Mouse (Mus musculus) adipocyte (in vitro differentiated cells): Measurements from ENCODE around the gene Kcne4.
"Not testable (repeated sequence)": the region's sequence is repeated elsewhere in the genome, so short reads cannot be mapped to it uniquely, and the experiment has no call there.

Experiments
- DNase-seq: peaks from one replicate; pipeline ENCODE4 v3.0.0-alpha.2; 2016; ENCODE audit warnings: low spot score

Kcne4 gene

GRCm38 (mm10) chr1:78816639-78817038 is at the start of gene Kcne4:
Gene Kcne4, plus strand, starts transcription at chr1:78816758.
- DNase-seq: no peak

- no peak for DNase-seq
These were observed 34.7 kb upstream of the Kcne4 start for GRCm38 (mm10) chr1:78781899-78782298.

DNA sequence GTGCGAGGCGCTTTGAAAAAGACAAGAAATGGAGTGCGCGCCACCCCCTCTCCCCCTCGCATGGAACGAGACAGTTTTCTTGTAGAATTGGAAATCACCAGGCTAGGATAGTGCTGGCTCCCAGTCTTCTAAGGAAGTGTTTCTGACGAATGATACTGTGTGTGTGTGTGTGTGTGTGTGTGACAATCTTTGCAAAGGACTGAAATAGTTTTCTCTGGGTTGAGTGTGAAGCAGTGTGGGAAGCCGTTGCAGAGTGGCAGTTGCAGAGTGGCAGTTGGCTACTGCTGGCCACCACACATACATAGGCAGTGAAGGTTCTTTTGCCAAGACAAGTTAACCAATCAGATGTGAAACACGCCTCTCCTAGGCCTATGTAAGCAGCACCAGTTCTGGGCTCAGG is 31.6 kb upstream of the Kcne4 start:
- DNase-seq: not testable (repeated sequence)

DNA sequence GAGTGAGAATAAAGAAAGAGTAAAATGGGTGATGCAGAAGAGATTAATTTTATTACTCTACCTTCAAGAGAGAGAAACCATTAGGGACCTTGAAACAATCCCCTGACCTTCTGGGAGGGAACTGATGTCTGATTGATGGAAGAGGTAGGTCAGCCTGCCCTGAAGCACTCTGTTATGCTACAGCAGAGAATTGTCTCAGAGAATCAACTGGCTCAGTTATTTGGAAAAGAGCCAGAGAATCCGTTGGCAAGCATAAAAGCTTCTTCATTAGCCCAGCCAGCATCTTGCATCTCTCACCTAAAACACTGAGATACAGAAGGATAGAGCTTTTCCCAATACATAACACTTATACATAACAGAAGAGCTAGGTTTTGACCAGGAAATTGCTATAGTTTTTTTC is 26.8 kb upstream of the Kcne4 start:
- no peak for DNase-seq

DNA sequence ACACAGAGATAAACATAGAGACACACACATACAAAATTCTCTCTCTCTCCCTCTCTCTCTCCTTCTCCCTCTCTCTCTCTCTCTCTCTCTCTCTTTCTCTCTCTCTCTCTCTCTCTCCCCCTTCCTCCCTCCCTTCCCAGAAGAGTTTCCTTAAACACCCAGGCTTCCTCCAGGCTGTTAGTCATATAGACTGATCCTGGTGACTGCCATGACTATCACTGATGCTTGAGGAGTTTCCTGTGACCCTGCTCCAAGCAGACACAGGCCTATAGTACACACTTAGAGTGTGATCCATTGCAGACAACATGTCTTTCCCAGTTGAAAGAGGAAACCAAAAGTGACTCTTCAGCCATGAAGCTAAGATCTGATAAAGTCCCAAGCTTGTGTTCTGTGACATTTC is 9.1 kb upstream of the Kcne4 start:
- no peak for DNase-seq

DNA sequence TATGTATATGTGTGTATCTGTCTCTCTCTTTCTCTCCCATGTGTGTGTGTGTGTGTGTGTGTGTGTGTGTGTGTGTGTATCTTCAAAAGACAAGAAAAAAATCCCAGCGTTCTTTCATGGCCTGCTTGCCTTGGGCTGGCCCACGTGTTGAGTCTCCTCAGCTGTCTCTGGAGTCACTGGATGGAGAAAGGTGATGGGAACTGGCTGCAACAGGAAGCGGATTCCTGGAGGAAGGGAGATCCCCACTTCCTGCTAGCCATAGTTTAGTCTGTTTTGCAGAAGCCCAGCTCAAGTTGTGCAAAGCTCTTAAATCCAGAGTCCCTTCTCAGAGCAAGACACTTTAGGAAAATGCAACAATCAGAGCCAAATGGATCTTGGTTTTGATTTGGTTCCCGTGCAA is 6.7 kb upstream of the Kcne4 start:
- no peak for DNase-seq

DNA sequence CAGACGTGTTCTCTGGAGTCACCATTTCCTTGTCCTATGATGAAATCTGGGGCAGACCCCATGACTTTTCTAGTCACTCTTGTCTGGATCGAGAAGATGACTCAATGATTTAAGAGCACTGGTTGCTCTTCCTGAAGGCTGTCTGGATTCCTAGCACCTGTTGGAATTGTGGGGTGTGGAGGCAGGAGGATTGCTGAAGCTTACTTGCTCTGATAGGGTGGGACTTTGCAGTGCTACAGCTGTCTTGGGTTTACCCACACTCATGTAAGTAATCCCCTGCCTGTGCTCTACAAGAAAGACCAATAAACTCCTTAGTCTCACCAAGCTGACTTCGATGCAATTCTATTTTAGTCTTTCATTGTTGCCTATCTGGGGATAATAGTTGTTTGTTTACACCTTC is 5.7 kb upstream of the Kcne4 start:
- DNase-seq: no peak

GRCm38 (mm10) chr1:78811975-78812490 is 4.5 kb upstream of the Kcne4 start:
- DNase-seq: peak; percentile 14

DNA sequence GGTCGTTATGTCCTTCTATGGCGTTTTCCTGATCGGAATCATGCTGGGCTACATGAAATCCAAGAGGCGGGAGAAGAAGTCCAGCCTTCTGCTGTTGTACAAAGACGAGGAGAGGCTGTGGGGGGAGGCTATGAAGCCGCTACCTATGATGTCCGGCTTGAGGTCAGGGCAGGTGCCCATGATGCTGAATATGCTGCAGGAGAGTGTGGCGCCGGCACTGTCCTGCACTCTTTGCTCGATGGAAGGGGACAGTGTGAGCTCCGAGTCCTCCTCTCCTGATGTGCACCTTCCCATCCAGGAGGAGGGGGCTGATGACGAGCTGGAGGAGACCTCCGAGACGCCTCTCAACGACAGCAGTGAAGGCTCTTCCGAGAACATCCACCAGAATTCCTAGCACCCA is 1.2 kb downstream of the Kcne4 start:
- no peak for DNase-seq

GRCm38 (mm10) chr1:78818630-78819526 is 2.3 kb downstream of the Kcne4 start:
- no peak for DNase-seq

GRCm38 (mm10) chr1:78819592-78819991 is 3.0 kb downstream of the Kcne4 start:
- peak; percentile 44 for DNase-seq

- no peak for DNase-seq
These were observed 3.6 kb downstream of the Kcne4 start for GRCm38 (mm10) chr1:78820176-78820575.

- no peak for DNase-seq
These were observed 4.6 kb downstream of the Kcne4 start for GRCm38 (mm10) chr1:78821111-78821510.

DNA sequence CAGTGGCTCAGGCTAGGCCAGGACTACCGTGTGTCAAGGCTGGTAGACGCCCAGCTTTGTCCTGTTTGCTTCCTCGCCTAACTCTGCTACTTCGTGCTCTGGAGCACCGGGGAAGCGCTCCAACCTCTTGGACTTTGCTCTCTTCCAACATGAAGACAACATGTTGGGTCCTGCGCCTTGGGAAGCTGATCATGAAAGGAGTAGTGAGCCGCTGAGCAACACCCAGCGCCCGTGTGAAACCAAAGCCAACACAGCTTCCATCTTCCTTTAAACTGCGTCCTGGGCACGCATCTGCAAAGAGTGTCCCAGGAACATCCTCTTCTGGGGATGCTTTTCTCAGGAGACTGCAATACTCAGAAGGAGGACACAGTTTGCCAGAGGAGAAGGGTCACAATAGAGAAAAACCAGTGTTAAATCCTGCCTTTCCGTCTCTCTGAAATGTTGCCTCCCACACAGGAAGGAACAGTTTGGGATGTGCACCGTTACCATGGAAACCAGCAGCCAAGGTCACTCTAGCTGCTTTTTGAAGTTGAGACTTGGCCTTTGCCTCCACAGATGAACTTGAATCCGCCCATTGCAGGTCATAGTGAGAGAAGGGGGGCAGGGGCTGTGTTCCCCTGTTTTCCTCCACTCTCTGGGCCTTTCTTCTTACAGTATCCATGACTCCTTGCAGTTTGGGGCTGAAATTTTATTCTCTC is 5.3 kb downstream of the Kcne4 start:
- no peak for DNase-seq

DNA sequence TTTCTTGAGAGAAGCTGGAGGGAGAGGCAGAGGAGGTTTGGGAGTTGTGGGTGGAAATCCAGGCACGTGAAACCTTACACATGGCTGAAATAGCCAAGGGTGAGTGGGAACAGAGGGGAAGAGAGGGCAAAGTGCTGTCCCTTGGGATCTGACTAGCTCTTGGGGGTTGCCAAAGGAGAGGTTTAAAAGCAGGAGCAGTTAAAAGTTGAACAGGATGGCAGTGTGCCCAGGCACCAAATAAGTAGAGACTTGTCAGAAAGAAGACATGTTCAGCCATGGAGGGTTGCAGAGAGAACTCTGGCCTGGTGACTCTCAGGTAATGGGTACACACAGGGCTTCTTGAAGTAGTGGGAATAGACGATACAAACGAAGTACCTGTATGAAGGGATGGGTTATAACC is 8.7 kb downstream of the Kcne4 start:
- DNase-seq: peak; percentile 35

GRCm38 (mm10) chr1:78838468-78838867 is 21.9 kb downstream of the Kcne4 start:
- no peak for DNase-seq

- DNase-seq: no peak
These were observed 24.2 kb downstream of the Kcne4 start for GRCm38 (mm10) chr1:78840769-78841168.

- DNase-seq: no peak
These were observed 29.1 kb downstream of the Kcne4 start for GRCm38 (mm10) chr1:78845661-78846060.

DNA sequence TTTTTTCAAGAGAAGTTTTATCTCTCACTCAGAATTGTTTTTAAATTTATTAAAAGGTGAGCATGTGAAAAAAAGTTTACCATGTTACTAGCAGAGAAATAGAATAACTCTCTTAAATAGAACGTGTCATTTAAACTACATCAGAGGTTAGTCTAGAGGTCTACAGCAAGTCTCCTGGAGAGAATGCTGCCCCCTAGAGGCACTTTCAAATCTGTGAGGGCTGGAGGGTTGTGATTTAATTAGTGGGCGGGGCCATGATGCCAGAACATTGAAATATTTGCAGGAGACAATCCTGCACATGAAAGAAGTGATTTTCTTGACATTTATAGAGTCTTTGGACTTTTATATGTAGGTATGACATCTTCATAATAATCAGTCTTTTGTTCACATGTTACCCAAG is 29.9 kb downstream of the Kcne4 start:
- DNase-seq: no peak

- DNase-seq: no peak
These were observed 36.0 kb downstream of the Kcne4 start for GRCm38 (mm10) chr1:78852408-78853093.

GRCm38 (mm10) chr1:78853094-78853445 is 36.5 kb downstream of the Kcne4 start:
- no peak for DNase-seq

DNA sequence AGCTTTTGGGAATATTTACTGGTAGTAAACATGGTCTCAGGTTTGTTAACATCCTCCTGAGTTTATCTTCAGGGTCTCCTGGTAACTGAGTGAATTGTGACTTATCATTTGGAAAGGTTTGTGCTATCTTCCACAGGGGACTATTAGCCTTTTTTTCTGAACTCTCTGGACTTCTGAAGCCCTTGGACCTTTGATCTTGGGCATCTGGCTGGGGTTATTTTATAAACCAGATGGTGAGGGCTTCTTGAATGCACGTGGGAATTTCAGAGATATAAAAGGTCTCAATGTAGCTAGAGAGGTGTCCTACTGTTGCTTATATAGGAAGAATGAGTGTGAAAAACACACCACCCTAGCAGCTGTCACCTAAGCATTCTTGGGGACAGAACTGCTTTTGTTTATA is 37.7 kb downstream of the Kcne4 start:
- DNase-seq: no peak

DNA sequence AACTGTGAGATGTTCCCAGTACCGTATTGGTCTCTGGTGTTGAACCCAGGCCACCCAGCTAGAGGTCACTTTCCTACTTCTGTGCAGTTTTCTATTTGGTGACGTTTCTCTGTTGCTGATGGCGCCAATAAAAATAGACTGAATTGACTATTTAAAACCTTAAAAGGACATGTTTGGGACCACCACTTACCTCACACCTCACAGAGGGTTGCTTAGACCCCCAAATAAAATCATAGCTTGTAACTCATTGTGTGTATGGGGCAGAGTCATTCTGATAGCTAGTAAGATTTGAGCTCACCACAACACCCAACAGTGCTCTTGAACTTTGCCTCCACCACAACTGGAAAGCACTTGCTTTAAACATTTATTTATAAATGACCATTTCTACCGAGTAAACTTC is 43.0 kb downstream of the Kcne4 start:
- no peak for DNase-seq
